Mouse (Mus musculus): ENCODE measurements around the gene Fam222a. TPM values are rescaled to one million over a fixed set of nuclear protein-coding genes. Genes with fewer than 3 reads are reported as not detected.

Fam222a gene
- 1 to 10 TPM; 7.9 to 9.0 TPM for total RNA-seq (2021)
- long read RNA-seq, experiment 1, transcript Fam222a-201 (3 exons, 2,930 nt): major isoform, 10 of 13 reads
- long read RNA-seq, experiment 1, partial matches to known transcripts: 1 of 13 reads
- long read RNA-seq, experiment 1, other reads (novel, unspliced or antisense): 2 of 13 reads
- long read RNA-seq, experiment 2, transcript Fam222a-201 (3 exons, 2,930 nt): major isoform, 12 of 13 reads
- long read RNA-seq, experiment 2, partial matches to known transcripts: 1 of 13 reads
- long read RNA-seq, experiment 2, other reads (novel, unspliced or antisense): 0 of 13 reads

DNA sequence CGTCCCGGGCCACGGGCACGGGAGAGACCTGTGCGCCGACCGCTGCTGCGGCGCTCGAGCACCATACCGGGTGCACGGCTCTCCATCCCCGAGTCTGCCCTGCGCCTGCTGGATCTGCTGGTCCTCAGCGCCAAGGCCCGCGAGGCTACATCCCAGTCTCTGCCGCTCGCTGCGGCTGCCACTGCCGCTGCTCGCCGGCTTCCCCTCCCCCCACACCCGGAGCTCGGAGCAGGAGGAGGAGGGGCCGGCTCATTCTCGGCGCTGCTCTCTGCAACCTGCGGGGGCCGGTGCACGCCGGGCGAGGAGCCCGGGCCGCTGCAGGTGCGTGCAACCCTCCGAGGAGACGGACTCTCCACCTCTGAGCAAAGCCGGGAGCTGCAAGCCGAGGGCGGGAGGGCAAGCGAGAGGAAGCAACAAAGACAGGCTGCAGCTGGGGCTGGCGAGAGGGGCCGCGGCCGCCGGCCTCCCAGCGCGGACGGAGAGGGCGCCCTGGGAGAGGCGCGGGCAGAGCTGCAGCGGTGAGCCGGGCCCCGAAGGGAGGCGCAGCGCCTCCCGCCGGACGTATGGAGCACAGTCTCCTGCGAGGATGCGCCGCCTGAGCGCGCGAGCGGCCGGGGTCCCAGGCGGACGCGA lies at the start of gene Fam222a:
Gene Fam222a (plus strand): TSS at position 452 of the 633 bp plus-strand sequence.
- intact Hi-C loops (cut with DNase I): loop anchor here (1.0 to 5.0 kb wide), 3 partner anchors 41 to 660 kb away; partner anchors contain the start of gene Coro1c
- peak; percentile 64 to 75 for DNase-seq (ENCODE audit: extremely low spot score in 1 of 2, low spot score in 2 of 2)
- peak within 1 kb of the TSS; percentile 86 for H3K27ac ChIP-seq
- peak within 1 kb of the TSS; percentile 85 for H3K4me3 ChIP-seq
- peak; percentile 73 for TF ChIP-seq CTCF (IDR thresholded peaks at IDR 0.05)

GRCm38 (mm10) chr5:114528355-114528754 lies 39.5 kb upstream of the Fam222a start:
- TF ChIP-seq CTCF (IDR thresholded peaks at IDR 0.05): no peak
- intact Hi-C loops (cut with DNase I): no loop called here
- no peak for DNase-seq (ENCODE audit: extremely low spot score in 1 of 2, low spot score in 2 of 2)

GRCm38 (mm10) chr5:114530337-114530736 lies 37.5 kb upstream of the Fam222a start:
- Histone ChIP-seq H3K4me3 (no peak overlapping the region), H3K27ac (no peak overlapping the region)
- intact Hi-C loops (cut with DNase I): no loop called here
- no peak for TF ChIP-seq CTCF (IDR thresholded peaks at IDR 0.05)
- no peak for DNase-seq (ENCODE audit: extremely low spot score in 1 of 2, low spot score in 2 of 2)

More at GRCm38 (mm10) chr5:114528355-114528754, 39.5 kb upstream of the Fam222a start:
- H3K4me3 ChIP-seq: no peak overlapping the region
- no peak overlapping the region for H3K27ac ChIP-seq

- DNase-seq (ENCODE audit: extremely low spot score in 1 of 2, low spot score in 2 of 2): no peak
- intact Hi-C loops (cut with DNase I): no loop called here
- Histone ChIP-seq H3K4me3 (no peak overlapping the region), H3K27ac (no peak overlapping the region)
- no peak for TF ChIP-seq CTCF (IDR thresholded peaks at IDR 0.05)
These were observed 35.8 kb upstream of the Fam222a start for GRCm38 (mm10) chr5:114532055-114532454.

- no peak for DNase-seq (ENCODE audit: extremely low spot score in 1 of 2, low spot score in 2 of 2)
- Histone ChIP-seq H3K4me3 (0 out of 2 replicates have a peak overlapping the region, but pooled peaks have one; percentile 9), H3K27ac (no peak overlapping the region)
- intact Hi-C loops (cut with DNase I): no loop called here
- TF ChIP-seq CTCF (IDR thresholded peaks at IDR 0.05): no peak
These were observed 30.4 kb upstream of the Fam222a start for GRCm38 (mm10) chr5:114537308-114538020.

- TF ChIP-seq CTCF (IDR thresholded peaks at IDR 0.05): no peak
- 0 out of 2 replicates have a peak overlapping the region, but pooled peaks have one; percentile 9 for H3K4me3 ChIP-seq
- H3K27ac ChIP-seq: no peak overlapping the region
- intact Hi-C loops (cut with DNase I): no loop called here
- DNase-seq (ENCODE audit: extremely low spot score in 1 of 2, low spot score in 2 of 2): no peak
These were observed 29.8 kb upstream of the Fam222a start for GRCm38 (mm10) chr5:114538021-114538405.

DNA sequence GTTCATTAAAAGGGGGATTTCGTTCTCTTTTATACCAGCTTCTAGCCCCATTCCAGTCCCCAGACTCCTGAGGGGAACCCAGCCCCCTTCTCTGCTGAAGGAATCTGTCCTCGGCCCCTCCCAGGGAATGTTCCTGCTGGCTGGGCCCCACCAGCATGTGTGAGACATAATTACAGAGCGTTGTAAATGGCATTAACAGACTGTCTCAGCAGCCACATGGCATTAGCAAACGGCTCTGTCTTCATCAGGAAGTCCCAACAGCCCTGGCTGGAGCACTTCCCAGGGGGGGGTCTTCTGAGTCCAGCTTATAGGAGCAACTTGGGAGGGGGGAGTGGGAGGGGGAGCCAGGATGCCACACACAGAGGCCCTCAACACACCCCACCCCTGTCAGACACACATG lies 29.1 kb upstream of the Fam222a start:
- intact Hi-C loops (cut with DNase I): no loop called here
- no peak overlapping the region for H3K27ac ChIP-seq

DNA sequence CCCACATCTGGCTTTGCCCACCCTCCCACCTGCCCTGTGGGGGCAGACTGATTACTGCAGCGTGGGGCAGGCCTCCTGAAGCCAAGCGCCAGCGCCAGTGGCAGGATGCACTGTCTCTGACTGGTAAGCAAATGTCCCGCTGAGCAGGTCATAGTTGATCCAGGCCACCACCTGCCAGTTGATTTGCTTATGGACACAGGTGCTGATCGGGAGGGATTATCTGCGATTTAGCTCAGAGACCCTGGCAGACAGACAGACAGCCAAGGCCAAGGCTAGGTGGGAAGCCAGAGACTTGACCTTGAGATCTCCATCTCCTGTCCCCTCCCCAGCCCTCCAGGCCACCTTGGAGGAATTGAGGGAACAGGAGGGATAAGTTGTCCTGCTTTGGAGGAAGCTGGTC lies 28.1 kb upstream of the Fam222a start:
- no peak for DNase-seq (ENCODE audit: extremely low spot score in 1 of 2, low spot score in 2 of 2)
- Histone ChIP-seq H3K4me3 (no peak overlapping the region), H3K27ac (no peak overlapping the region)
- intact Hi-C loops (cut with DNase I): loop anchor here (5.0 kb wide), 1 partner anchor 62 kb away; no protein-coding TSS in a partner anchor
- TF ChIP-seq CTCF (IDR thresholded peaks at IDR 0.05): no peak

More for the DNA sequence above, 29.1 kb upstream of the Fam222a start:
- H3K4me3 ChIP-seq: no peak overlapping the region
- TF ChIP-seq CTCF (IDR thresholded peaks at IDR 0.05): no peak
- no peak for DNase-seq (ENCODE audit: extremely low spot score in 1 of 2, low spot score in 2 of 2)

GRCm38 (mm10) chr5:114541656-114542445 lies 26.0 kb upstream of the Fam222a start:
- DNase-seq (ENCODE audit: extremely low spot score in 1 of 2, low spot score in 2 of 2): no peak
- TF ChIP-seq CTCF (IDR thresholded peaks at IDR 0.05): no peak
- intact Hi-C loops (cut with DNase I): loop anchor here (5.0 kb wide), 1 partner anchor 65 kb away; no protein-coding TSS in a partner anchor
- Histone ChIP-seq H3K27ac (no peak overlapping the region), H3K4me3 (no peak overlapping the region)

DNA sequence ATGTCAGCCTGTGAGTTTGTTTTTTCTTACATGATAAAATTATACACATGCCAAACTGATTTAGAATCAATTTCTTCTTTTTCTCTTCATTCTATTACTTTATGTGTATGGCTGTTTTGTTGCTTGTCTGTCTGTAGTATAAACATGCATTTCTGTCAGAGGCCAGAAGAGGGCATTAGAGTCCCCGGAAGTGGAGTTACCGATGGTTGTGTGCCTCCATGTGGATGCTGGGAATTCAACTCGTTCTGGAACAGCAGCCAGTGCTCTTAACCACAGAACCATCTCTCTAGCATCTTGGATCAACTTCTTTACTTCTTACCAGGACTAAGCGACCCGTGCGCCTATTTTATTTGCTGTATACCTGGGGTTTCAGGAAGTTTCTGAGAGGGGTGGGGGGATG lies 24.2 kb upstream of the Fam222a start:
- intact Hi-C loops (cut with DNase I): loop anchor here (5.0 kb wide), 1 partner anchor 66 kb away; no protein-coding TSS in a partner anchor
- no peak for DNase-seq (ENCODE audit: extremely low spot score in 1 of 2, low spot score in 2 of 2)
- no peak overlapping the region for H3K27ac ChIP-seq
- H3K4me3 ChIP-seq: no peak overlapping the region
- TF ChIP-seq CTCF (IDR thresholded peaks at IDR 0.05): no peak; the same call in 1 of the 2 replicates

DNA sequence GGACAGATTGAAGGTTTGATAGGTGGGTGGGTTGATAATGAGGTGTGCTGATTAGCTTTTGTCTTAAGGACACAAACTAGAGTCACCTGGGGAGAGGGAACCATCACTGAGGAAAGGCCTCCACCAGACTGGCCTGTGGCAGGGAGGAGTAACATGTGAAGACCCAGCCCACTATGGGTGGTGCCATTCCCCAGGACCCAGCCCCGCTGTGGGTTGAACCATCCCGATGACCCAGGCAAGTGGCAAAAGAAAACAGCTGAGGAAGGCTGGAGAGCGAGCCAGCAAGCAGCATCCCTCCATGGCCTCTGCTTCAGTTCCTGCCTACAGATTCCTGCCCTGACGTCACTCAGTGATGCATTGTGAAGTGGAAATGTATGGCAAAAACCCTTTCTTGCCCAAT lies 23.6 kb upstream of the Fam222a start:
- no peak for TF ChIP-seq CTCF (IDR thresholded peaks at IDR 0.05)
- no peak overlapping the region for H3K4me3 ChIP-seq
- no peak for DNase-seq (ENCODE audit: extremely low spot score in 1 of 2, low spot score in 2 of 2)
- intact Hi-C loops (cut with DNase I): loop anchor here (5.0 kb wide), 1 partner anchor 67 kb away; no protein-coding TSS in a partner anchor
- no peak overlapping the region for H3K27ac ChIP-seq

Data from left cerebral cortex, adult 2 months (tissue).